Mouse (Mus musculus) frontal cortex, postnatal 14 days (tissue): ENCODE results near the gene Vsig1.
A peak's percentile ranks its signal among the peaks of the same experiment; 100 is the strongest.

Experiments
- DNase-seq, 2 experiments: peaks; one replicate each; pipeline ENCODE4 v3.0.0; 2022; ENCODE audit warnings: low spot score in 2 of 2

Gene Vsig1

DNA sequence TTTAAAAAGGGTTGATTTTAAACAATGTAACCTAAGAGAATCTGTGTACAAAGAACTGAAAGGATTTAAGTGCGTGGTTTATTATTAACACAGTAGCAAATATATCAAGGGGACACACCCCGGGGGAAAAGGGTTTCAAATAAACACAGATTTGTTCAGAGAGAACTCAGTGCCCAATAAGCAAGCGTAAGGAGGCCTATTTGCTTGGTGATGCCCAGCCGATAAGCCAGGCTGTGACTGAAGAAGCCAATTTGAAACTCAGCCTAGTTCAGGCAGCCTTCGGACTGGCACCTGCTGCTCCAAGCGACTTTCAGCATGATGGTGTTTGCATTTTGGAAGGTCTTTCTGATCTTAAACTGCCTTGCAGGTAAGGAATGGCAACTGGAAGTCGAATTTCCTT is at the start of gene Vsig1:
Vsig1 (plus strand) TSS at position 249 of the 400 bp plus-strand sequence.
- DNase-seq: no peak

DNA sequence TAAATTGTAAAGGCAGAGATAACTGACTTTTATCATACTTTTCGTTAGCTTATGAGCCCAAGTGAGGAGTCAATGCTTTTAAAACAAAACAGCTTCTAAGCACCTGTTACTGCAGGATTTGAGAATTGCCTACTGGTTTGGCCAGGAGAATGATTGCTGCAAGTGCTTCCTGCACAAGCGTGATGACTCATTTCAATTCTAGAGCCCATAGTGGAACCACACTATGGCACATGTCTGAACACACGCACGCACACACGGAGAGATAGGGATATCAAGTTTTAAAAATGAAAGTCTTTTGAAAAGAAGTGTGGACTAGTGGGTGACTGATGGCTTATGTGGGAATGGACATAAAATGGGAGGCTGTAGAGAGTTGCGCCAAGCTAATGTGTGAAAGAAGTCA is 44.6 kb upstream of the Vsig1 start:
- no peak for DNase-seq

GRCm38 (mm10) chrX:140863431-140863830 is 44.0 kb upstream of the Vsig1 start:
- DNase-seq: no peak

DNA sequence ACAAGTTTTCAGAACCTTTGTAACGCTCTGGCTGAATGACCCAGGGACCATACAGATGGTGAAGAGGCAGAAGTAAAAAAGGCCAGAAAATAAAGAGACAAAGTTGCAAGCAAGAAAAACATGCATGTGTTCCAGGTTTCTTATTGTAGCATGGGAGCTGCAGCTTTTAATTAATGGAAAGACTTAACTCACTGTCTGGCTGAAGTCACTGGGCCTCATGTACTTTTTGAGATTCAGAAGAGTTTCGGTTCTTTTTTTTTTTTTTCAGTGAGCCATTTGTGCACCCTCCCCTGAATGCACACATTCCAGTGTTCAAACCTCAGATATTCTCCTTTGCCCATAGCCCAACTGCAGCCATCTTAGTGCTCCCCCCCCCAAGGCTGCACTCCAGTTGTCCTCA is 20.2 kb upstream of the Vsig1 start:
- no peak for DNase-seq

GRCm38 (mm10) chrX:140891796-140892195 is 15.6 kb upstream of the Vsig1 start:
- DNase-seq: peak; percentile 4 to 7

DNA sequence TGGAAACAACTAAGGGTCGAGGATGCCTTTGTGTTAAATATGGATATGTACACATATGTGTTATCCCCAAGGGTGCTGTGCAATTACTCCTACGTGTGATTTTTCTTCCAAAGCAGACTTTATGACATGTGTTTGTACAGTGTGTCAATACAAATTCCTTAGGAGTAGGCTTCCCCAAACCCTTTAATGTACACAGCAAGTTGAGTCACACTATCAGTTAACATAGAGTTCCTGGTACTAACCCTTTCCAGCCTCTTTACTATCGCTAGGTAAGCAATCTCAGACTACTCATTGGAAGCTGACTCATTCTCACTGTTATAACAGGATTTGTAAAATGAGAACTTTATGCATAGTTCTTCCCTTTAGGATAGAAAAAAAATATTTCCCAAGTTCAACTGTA is 3.9 kb upstream of the Vsig1 start:
- no peak for DNase-seq

- peak in 1 of 2 experiments; percentile 4 for DNase-seq
These were observed 13.9 kb downstream of the Vsig1 start for GRCm38 (mm10) chrX:140921321-140921720.

DNA sequence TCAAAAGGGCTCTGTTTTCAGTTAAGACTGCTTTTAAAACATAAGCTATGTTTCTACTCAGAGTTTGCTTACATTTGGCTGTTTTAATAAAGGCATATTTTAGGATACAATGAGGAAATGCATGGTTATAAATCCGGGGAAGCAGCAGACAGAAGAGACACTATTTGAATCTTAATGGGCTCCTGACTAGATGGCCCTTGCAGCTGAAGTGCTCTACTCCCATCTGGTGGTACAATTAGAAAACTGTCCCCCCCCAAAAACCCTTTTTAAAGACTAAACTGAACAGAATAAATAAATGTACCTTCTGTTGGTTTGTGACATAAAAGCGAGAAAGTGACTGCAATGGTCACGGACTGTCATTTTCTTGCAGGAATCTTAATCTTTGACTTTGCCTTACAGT is 24.7 kb downstream of the Vsig1 start:
- DNase-seq: no peak

DNA sequence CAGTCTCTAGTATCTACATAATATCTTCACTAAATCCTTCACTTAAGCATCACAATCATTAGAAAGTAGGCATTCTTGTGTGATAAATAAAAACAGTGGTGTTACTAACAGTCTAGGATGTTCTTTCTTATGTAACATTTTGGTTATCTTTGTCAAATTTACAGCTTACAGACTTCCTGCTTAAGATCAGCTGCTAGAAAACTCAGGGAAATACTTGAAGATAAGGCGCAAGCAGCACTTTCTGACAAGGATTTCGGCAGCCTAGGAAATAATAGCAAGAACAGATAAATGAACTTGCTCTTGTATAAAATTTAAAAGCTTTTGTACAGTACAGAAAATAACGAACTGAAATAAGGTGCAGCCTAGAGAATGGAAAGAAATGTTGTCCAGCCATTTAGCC is 25.9 kb downstream of the Vsig1 start:
- DNase-seq: no peak

- no peak for DNase-seq
These were observed 28.9 kb downstream of the Vsig1 start for GRCm38 (mm10) chrX:140936271-140936670.

- DNase-seq: no peak
These were observed 46.2 kb downstream of the Vsig1 start for GRCm38 (mm10) chrX:140953618-140954017.

- peak; percentile 88 for DNase-seq
These were observed 49.0 kb downstream of the Vsig1 start, which contains the start of the genes Psmd10 and Atg4a for GRCm38 (mm10) chrX:140956272-140956940. TSS of gene Psmd10 (minus strand) at chrX:140956728. TSS of gene Atg4a (plus strand) at chrX:140956907.

- DNase-seq: no peak
These were observed 49.6 kb downstream of the Vsig1 start for GRCm38 (mm10) chrX:140956959-140957358.

DNA sequence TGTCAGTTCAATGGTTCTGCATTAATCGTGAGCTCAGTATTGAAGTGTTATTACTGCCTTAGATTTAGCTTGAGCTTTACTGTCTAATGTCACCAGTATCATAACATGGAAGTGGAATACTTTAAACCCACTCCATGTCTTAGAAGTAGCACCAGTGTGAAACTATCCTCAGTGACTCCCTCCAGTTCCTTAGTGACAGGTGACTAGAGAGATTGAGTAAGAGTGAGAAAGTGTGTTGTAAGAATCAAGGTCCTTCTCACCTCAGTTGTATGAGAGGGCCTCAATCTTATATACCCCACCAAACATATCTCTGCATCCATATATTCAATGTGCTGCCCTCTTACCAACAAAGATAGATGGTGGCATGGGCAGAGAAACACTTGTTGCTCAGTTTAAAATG is 71.5 kb downstream of the Vsig1 start:
- DNase-seq: no peak

DNA sequence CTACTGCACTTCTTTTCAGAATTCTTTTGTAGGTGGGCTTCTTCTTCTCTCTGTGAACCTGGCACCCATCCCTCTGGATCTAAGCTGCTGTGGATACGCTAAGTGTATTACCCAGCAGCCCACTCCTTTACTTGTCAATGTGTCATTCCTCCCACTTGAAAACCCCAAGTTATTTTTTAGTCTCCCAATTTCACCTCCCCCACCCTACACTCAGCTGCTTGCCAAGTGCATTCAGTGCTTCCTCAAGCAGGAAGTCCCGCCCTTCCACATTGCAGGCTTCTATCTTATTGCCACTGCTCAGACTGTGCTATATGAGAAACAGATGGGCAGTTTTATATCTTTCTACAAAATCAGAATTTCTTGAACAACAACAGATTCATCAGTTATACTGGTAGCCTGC is 72.1 kb downstream of the Vsig1 start:
- DNase-seq: peak; percentile 11 to 23

- no peak for DNase-seq
These were observed 72.8 kb downstream of the Vsig1 start for GRCm38 (mm10) chrX:140980163-140980562.

- DNase-seq: no peak
These were observed 76.0 kb downstream of the Vsig1 start for GRCm38 (mm10) chrX:140983206-140983960.

GRCm38 (mm10) chrX:140984795-140985194 is 77.4 kb downstream of the Vsig1 start:
- DNase-seq: no peak

GRCm38 (mm10) chrX:140985256-140985655 is 77.8 kb downstream of the Vsig1 start:
- DNase-seq: no peak
